Mouse (Mus musculus): ENCODE measurements at regions not wholly inside any gene's neighbourhood (a gene's known extent, or its start where the extent isn't known, plus 50 kb on each side); places are given as distances from the start of the nearest gene placed in this dataset.
"Not testable (repeated sequence)": the region's sequence is repeated elsewhere in the genome, so short reads cannot be mapped to it uniquely, and the experiment has no call there.

- peak; percentile 16 to 27 for DNase-seq
Measured at GRCm38 (mm10) chr15:3699234-3699814, 116.0 kb upstream of the Ghr start.

- DNase-seq: no peak
Measured at GRCm38 (mm10) chr15:3685254-3685653, 102.0 kb upstream of the Ghr start.

- DNase-seq: not testable (repeated sequence)
Measured at GRCm38 (mm10) chr15:3677026-3677425, 93.7 kb upstream of the Ghr start.

- peak; percentile 9 for DNase-seq
Measured at GRCm38 (mm10) chr15:3672586-3672985, 89.3 kb upstream of the Ghr start.

GRCm38 (mm10) chr15:3671169-3671568 is 87.9 kb upstream of the Ghr start:
- DNase-seq: peak; percentile 44 to 51

GRCm38 (mm10) chr15:3669411-3669810 is 86.1 kb upstream of the Ghr start:
- DNase-seq: no peak

GRCm38 (mm10) chr15:3668863-3669262 is 85.6 kb upstream of the Ghr start:
- no peak for DNase-seq

GRCm38 (mm10) chr15:3648741-3649140 is 65.4 kb upstream of the Ghr start:
- DNase-seq: no peak

GRCm38 (mm10) chr15:3640091-3640490 is 56.8 kb upstream of the Ghr start:
- peak in 1 of 2 experiments; percentile 8 for DNase-seq

Data from heart, adult 18-20 months (tissue).